Mouse (Mus musculus): ENCODE data around the gene Cd5.

GRCm38 (mm10) chr19:10692361-10692760 lies 46.4 kb downstream of the Cd5 start:
- no peak for TF ChIP-seq CTCF (IDR thresholded peaks at IDR 0.05; ENCODE audit: insufficient read depth, low read depth, low read length)
- no peak for TF ChIP-seq POLR2A (IDR thresholded peaks at IDR 0.05; ENCODE audit: insufficient read depth, low read depth, low read length)

Data from olfactory bulb, adult 2 months (tissue).